Mouse (Mus musculus): ENCODE results near the gene Ccdc146.
A peak's percentile ranks its signal among the peaks of the same experiment; 100 is the strongest.

Gene Ccdc146

DNA sequence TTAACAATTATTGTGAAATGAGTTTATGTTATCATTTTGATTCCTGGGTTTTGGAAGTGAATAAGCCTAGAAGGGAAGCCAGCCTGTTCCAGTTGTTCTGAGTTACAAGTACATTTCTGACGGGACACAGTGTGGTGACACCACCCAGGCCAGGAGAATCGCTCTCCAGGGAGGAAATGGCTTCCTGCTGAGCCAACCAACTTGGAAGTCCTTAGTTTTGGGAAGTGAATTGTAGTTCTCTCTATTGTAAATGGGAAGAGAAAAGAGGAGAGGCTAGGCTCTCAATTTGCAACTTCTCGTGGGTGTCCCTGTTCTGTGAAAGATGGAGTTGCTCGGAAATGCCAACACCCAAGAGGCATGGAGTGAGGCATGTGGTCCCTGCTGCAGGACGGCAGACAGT lies 155.0 kb downstream of the Ccdc146 start:
- ATAC-seq (ENCODE audit: insufficient number of reproducible peaks, low FRiP score, low TSS enrichment), result no peak

- ATAC-seq (ENCODE audit: insufficient number of reproducible peaks, low FRiP score, low TSS enrichment), result no peak
Measured at GRCm38 (mm10) chr5:21267090-21267489, 157.4 kb downstream of the Ccdc146 start.

- ATAC-seq (ENCODE audit: insufficient number of reproducible peaks, low FRiP score, low TSS enrichment), result peak; percentile 77
Measured at GRCm38 (mm10) chr5:21265049-21265448, 159.4 kb downstream of the Ccdc146 start.

GRCm38 (mm10) chr5:21264352-21265021 lies 160.0 kb downstream of the Ccdc146 start:
- no peak for ATAC-seq (ENCODE audit: insufficient number of reproducible peaks, low FRiP score, low TSS enrichment)

GRCm38 (mm10) chr5:21263202-21264055 lies 161.0 kb downstream of the Ccdc146 start:
- 0 out of 2 replicates have a peak, but pooled peaks have one; percentile 37 for ATAC-seq (ENCODE audit: insufficient number of reproducible peaks, low FRiP score, low TSS enrichment)

DNA sequence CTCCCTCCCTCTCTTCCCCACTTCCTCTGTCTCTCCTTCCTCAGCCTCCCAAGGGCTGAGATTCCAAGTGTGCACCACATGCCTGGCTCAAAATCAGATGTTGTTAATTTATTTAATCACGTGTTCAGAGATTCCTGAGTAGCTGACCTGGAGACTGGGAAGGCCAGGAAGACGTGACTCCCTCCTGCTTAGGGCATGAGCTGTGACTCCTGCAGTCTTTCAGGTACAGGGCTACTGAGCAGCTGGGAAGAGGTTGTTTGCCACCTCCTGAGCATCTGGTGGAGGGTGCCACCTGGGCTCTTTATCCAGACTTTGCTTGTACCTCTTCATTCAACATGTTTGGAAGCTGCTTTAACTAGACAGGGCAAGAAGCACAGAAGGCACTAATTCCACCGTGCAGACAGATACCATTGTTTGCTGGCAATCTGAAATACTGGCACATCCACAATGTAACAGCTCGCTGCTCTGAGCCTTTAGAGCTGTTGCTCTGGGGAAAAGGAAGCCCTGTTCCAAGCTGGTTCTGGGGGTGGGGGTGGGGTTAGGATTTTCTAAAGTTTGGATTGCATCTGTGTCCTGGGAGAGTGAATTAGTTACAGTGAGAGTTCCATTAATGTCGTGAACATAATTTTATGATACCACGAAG lies 163.2 kb downstream of the Ccdc146 start:
- no peak for ATAC-seq (ENCODE audit: insufficient number of reproducible peaks, low FRiP score, low TSS enrichment)

DNA sequence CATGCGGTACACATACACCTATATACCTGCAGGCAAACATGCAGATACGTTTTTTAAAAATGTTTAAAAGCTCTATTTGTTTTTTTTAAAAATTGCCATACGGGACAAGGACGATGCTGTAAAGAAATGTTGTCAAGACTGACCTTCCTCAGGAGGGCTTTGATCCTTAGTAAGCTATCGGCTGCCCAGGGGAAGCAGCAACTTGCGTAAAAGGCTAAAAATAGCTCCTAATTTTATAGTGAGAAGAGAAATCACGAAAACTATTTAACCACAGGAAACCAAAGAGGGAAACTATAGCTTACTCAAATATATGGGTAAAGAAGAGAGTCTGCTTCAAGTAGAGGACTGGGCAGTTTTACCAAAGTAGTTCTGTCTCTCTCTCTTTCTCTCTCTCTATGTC lies 163.7 kb downstream of the Ccdc146 start:
- ATAC-seq (ENCODE audit: insufficient number of reproducible peaks, low FRiP score, low TSS enrichment), result no peak

DNA sequence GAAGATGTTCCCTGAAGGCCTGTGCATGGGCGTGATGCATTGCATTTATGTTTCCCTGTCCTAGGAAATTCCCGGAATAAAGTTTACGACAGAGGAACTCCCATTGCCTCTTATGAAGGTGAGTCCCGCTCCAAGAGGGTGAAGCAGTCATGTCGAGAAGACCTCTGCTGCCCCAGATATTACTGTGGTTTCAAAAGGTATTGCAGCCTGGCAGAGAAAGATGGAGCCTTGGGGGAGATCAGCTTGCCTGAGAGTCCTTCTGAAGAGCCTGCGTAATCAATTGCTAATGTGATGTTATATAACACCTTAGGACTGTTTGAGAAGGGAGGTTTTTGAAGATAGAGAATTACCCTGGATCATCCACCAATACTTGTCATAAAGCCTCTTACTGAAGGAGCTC lies 166.7 kb downstream of the Ccdc146 start:
- no peak for ATAC-seq (ENCODE audit: insufficient number of reproducible peaks, low FRiP score, low TSS enrichment)

GRCm38 (mm10) chr5:21257126-21257525 lies 167.4 kb downstream of the Ccdc146 start:
- no peak for ATAC-seq (ENCODE audit: insufficient number of reproducible peaks, low FRiP score, low TSS enrichment)

- ATAC-seq (ENCODE audit: insufficient number of reproducible peaks, low FRiP score, low TSS enrichment), result no peak
Measured at GRCm38 (mm10) chr5:21255551-21256132, 168.8 kb downstream of the Ccdc146 start.

DNA sequence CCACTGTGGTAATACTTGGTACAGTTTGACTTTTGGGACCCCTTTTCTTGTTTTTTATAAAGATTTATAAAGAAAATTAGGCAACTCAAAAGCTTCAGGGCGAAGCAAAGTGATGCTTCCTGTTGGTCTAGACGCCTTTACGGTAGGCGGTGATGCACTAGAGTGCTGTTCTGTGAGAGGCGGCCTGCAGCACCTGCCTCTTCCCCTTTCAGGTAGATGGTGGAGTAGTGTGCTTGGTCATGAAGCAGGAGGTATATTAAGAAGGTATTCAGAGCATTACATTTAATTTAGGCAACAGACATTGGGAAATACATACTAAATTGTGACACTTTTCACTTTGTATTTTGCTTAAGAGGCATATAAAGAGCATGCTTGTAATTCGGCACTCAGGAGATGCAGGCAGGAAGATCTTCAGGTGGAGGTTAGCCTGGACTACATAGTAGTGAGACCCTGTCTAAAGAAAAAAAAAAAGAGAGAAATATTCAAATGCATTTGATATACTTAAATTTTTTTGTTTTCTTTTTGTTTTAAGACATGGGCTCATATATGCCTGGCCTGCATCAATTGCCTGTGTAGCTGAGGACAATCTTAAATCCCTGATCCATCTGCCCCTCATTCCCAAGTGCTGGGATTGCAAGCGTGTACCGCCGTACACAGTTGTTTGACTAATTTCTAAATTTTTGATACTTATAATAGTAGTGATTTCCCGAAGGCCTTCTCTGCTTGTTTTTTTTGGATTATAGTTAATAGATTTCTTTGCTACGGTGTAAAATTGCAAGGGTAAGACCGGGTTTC lies 169.5 kb downstream of the Ccdc146 start:
- no peak for ATAC-seq (ENCODE audit: insufficient number of reproducible peaks, low FRiP score, low TSS enrichment)

DNA sequence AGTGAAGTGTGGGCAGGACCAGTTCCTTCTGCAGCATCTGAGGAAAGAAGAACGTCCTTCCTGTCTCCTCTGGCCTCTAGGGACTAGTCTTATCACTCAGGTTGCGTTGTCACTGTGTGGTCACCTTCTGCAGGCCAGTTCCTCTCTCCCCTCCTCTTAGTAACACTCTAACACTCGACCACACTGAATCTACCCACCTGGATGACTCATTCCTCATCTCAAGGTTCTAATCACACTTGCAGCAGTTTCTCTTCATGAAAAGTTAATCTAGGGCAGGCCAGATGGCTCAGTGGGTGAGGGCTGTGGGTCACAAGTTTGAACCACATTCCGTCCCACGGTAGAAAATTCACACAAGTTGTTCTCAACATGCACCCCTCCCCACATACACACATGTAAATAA lies 175.6 kb downstream of the Ccdc146 start:
- ATAC-seq (ENCODE audit: insufficient number of reproducible peaks, low FRiP score, low TSS enrichment), result no peak

DNA sequence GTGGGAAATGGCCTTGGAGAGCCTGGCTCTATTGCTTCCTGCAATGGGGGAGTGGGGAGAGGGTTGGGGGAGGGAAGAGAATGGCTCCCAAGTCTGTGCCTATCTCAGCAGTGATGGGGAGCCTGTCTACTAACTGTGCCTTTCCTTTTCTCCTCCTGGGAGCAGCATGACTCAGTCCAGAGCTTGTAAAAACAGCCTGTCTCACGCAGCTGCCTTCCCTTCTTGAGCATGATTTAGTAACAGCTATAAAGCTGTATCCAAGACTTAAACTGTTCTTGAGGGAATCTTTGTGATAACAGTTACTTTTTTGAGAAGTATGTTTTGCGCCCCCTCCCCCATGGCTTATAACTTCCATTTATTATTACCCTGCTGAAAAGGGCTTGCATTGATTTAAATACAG lies 176.6 kb downstream of the Ccdc146 start:
- no peak for ATAC-seq (ENCODE audit: insufficient number of reproducible peaks, low FRiP score, low TSS enrichment)

DNA sequence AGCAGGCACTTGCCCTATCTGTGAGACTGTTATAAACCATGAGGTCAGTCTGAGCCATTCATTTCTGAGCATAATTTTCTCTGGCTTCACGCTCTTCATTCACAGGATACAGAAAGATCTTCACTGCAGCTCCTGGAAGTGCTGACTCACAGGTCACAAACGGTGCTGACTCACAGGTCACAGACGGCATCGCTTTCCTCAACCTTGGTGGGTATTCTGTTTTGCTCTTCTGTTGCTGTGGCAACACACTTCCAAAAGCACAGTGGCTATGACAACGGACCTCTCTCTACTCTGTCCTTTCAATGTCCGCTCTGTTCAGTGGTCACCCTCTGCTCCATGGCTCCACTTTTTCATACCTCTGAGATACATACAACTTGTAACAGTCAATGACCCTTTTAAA lies 177.7 kb downstream of the Ccdc146 start:
- ATAC-seq (ENCODE audit: insufficient number of reproducible peaks, low FRiP score, low TSS enrichment), result no peak

GRCm38 (mm10) chr5:21245241-21245640 lies 179.2 kb downstream of the Ccdc146 start:
- no peak for ATAC-seq (ENCODE audit: insufficient number of reproducible peaks, low FRiP score, low TSS enrichment)

- ATAC-seq (ENCODE audit: insufficient number of reproducible peaks, low FRiP score, low TSS enrichment), result no peak
Measured at GRCm38 (mm10) chr5:21244575-21244974, 179.9 kb downstream of the Ccdc146 start.

Data from cerebellum, adult (tissue).